ENCODE assay signal across 8 mouse cellular contexts in the genomic region with DNA sequence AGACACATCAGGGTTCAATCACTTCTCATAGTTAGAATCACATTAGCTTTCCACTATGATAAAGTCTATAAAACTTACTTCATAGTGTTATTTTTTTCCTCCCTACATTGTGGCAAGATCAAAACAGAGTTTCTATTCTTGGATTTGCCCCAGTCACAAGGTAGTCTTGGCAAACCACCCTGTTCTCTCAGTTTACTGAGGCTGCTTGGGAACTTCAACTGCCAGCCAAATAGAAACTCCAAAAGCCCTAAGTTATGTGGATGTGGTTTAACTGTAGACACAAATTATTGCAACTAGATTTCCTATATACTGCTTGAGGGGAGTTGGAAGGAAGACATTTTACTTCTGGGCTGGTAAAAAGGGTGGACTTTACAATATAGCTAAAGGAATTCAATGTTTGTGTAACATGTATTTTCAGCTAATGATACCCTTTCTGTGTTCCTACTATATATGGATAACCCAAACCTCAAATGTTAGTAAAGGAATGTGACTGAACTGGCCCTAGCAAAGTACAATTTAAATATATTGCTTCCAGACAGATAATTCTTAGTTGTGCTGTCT. TPM values are rescaled to one million over a fixed set of nuclear protein-coding genes. Genes with fewer than 3 reads are reported as not detected.
A peak's percentile ranks its signal among the peaks of the same experiment; 100 is the strongest.
DNase-seq lines count a peak whose midpoint lies in the region; ATAC-seq lines count a peak whose summit lies in the region.

A gene (plus strand): TSS at position 511 of the 561 bp plus-strand sequence.

- ATAC-seq in activated CD4-positive, CD25-positive, alpha-beta regulatory T cell, adult 4 months: no peak
- ATAC-seq in hindbrain, embryonic 15.5 days (ENCODE audit: low FRiP score, low read depth): no peak

- no peaks in the 10 kb centered on the region for H3K27me3 ChIP-seq in hindbrain, embryonic 15.5 days

- no peaks in the 10 kb centered on the region for H3K9me3 ChIP-seq in hindbrain, embryonic 15.5 days

- no peaks in the 10 kb centered on the region for H3K79me2 ChIP-seq in macrophage (ENCODE audit: inconsistent target)

- no peaks in the 10 kb centered on the region for H3K36me3 ChIP-seq in hindbrain, embryonic 15.5 days
- H3K36me3 ChIP-seq in macrophage (ENCODE audit: inconsistent target): no peaks in the 10 kb centered on the region

- peak within 1 kb of the TSS; percentile 83 for H3K27ac ChIP-seq in hindbrain, embryonic 15.5 days (replicated peaks)
- peak within 1 kb of the TSS; percentile 22; the same call in 1 of the 2 replicates for H3K27ac ChIP-seq in macrophage

- H3K4me3 ChIP-seq in hindbrain, embryonic 15.5 days: peak within 1 kb of the TSS; percentile 70
- H3K4me3 ChIP-seq in macrophage (ENCODE audit: inconsistent target): peak within 1 kb of the TSS; percentile 44

- H3K4me1 ChIP-seq in hindbrain, embryonic 15.5 days (replicated peaks): peaks cover 17% of the 10 kb centered on the region

- no peak for DNase-seq in layer of hippocampus, adult 18-20 months (ENCODE audit: low spot score in 2 of 2)
- no peak for DNase-seq in layer of hippocampus, adult 9-11 months
- DNase-seq in gastrocnemius, adult 8-10 months (ENCODE audit: low spot score in 2 of 2): no peak
- no peak for DNase-seq in urinary bladder, postnatal 36 days (ENCODE audit: low spot score in 2 of 2)
- DNase-seq in frontal cortex, postnatal 14 days (ENCODE audit: low spot score in 2 of 2): no peak

- H3K4me2 ChIP-seq in hindbrain, embryonic 15.5 days: peak within 1 kb of the TSS; percentile 98

- H3K9ac ChIP-seq in hindbrain, embryonic 15.5 days: peak within 1 kb of the TSS; percentile 67

RNA-seq across cellular contexts. Expression of the gene that starts here (rescaled TPM):
- total RNA-seq in layer of hippocampus, adult 18-20 months (2021): 10 to 100 TPM; 41.6 to 46.5 TPM
- 10 to 100 TPM; 32.9 to 53.5 TPM for polyA plus RNA-seq in activated CD4-positive, CD25-positive, alpha-beta regulatory T cell, adult 4 months (2017; shearing (Covaris generic))
- total RNA-seq in gastrocnemius, adult 8-10 months (2022): 10 to 100 TPM; 28.3 to 39.0 (median 36.6) TPM
- 26.1 and 26.3 TPM in 2 replicates for polyA plus RNA-seq in hindbrain, embryonic 15.5 days (2015; fragmentation: Nextera tagmentation; extraction: Ambion mirVana)
- total RNA-seq in macrophage (2018; cell fraction: chromatin; rRNA removed): 10 to 100 TPM in 7 of 26 experiments, 1 to 10 TPM in 19; 1.9 to 27.2 (median 6.4) TPM
- 10 to 100 TPM in 3 of 26 experiments, 1 to 10 TPM in 23; 2.7 to 12.1 (median 6.3) TPM for total RNA-seq in macrophage (2018; cell fraction: cytosol; rRNA removed)
- 10 to 100 TPM in 8 of 26 experiments, 1 to 10 TPM in 18; 3.1 to 20.7 (median 8.1) TPM for total RNA-seq in macrophage (2018; cell fraction: nucleus; rRNA removed)
- 1.4 to 14.0 TPM (median 10.1 TPM) in 3 replicates for polyA plus RNA-seq in macrophage (2018)
